Mouse (Mus musculus): Measurements from ENCODE around the gene Ano5. TPM values are rescaled to one million over a fixed set of nuclear protein-coding genes. Genes with fewer than 3 reads are reported as not detected.

The Ano5 gene
- polyA plus RNA-seq (2016; fragmentation: Nextera tagmentation; extraction: Ambion mirVana) = 0.19 and 0.22 TPM in 2 replicates

DNA sequence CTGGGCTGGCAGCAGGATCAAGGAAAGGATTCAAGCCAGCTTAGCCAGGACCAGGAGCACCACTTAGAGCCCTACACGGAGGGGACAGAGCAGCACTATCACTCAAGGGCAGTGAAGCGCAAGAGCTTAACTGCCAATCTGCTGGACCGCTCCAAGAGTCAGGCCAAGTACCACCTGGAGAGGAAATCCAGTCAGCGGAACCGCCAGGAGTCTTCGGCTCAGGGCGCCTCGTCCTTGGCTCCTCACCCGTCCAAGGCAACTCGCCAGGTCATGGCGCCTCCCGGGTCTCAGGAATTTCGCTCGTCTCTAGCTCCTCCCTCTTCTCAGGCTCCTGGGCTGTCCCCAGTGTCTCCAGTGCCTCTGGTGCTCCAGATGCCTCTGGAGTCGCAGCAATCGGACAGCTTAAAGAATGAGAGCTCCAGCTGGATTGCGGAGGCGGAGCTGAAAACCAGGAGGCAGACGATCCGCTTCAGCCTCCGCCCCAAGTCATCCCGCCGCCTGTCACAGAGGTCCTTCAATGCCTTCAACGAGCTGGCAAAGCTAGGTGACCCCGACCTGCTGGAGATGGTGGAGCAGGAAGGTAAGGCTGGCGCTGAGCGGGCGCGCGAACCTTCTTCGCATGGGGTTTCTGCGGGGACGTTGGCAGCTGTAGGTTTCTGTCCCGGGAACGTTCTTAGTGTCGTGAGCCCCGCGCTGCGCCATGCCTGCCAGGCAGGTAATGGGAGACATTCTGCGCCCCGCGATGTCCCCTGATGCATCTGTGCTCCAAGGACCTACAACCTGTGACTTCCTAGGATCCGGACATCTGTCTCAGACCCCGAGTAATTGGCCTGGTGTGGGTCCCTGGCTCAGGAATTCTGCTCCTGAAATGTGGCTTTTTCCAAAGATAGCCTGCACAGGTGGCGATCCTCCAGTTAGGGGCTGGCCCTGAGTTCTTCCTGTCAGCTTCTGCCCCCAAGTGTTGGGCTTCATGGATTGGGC is at the start of gene Ano5:
Gene Ano5 (plus strand): TSS at position 359 of the 981 bp plus-strand sequence.
- H3K4me3 ChIP-seq = peak within 1 kb of the TSS; percentile 61
- 2% methylated on average over 45 of the region's 45 CpGs for WGBS
- H3K4me1 ChIP-seq = peaks cover 12% of the 10 kb centered on the region

DNA sequence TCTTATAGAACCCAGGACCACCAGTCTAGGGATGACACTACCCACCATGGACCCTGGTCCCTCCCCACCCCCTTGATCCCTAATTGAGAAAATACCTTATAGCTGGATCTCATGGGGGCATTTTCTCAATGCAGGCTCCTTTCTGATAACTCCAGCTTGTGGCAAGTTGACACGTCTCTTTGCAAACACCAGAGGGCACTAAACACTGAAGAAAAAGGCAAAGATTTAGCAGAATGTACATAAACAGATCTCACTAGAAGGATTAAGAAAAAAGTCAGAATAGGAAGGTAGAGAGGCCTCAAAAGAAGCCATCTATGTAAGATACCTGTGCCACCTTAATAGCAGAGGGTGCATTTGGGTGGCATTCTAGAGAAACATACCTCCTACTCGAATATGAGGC is 11.4 kb upstream of the Ano5 start:
- Histone ChIP-seq H3K27ac (replicated peaks) (no peak overlapping the region), H3K4me1 (peaks cover 4% of the 10 kb centered on the region; the same call in 1 of the 2 replicates), H3K9me3 (replicated peaks) (no peaks in the 10 kb centered on the region), H3K27me3 (ENCODE audit: low read depth, poor library complexity, severe bottlenecking) (no peaks in the 10 kb centered on the region), H3K36me3 (no peaks in the 10 kb centered on the region), H3K4me3 (no peak overlapping the region)
- no peak for DNase-seq (ENCODE audit: low spot score)
- WGBS = 46% methylated on average over 2 of the region's 2 CpGs

More for the DNA sequence above, at the start of gene Ano5:
- Histone ChIP-seq H3K9me3 (replicated peaks) (no peaks in the 10 kb centered on the region), H3K27me3 (ENCODE audit: low read depth, poor library complexity, severe bottlenecking) (peaks cover 26% of the 10 kb centered on the region), H3K27ac (replicated peaks) (peak within 1 kb of the TSS; percentile 42; the same call in 1 of the 2 replicates), H3K36me3 (no peaks in the 10 kb centered on the region)
- DNase-seq (ENCODE audit: low spot score) = peak; percentile 52

GRCm38 (mm10) chr7:51503940-51504339 is 6.9 kb upstream of the Ano5 start:
- no peak overlapping the region for H3K4me3 ChIP-seq
- no peaks in the 10 kb centered on the region for H3K9me3 ChIP-seq (replicated peaks)
- 52% methylated on average over 2 of the region's 2 CpGs for WGBS
- DNase-seq (ENCODE audit: low spot score) = peak; percentile 17
- no peaks in the 10 kb centered on the region for H3K27me3 ChIP-seq (ENCODE audit: low read depth, poor library complexity, severe bottlenecking)
- H3K36me3 ChIP-seq = no peaks in the 10 kb centered on the region
- H3K4me1 ChIP-seq = peaks cover 4% of the 10 kb centered on the region; the same call in 1 of the 2 replicates
- no peak overlapping the region for H3K27ac ChIP-seq (replicated peaks)

GRCm38 (mm10) chr7:51510147-51510546 is 682 bp upstream of the Ano5 start:
- no peak overlapping the region for H3K4me3 ChIP-seq
- no peaks in the 10 kb centered on the region for H3K36me3 ChIP-seq
- no peak overlapping the region for H3K27ac ChIP-seq (replicated peaks)
- peaks cover 12% of the 10 kb centered on the region for H3K4me1 ChIP-seq
- H3K27me3 ChIP-seq (ENCODE audit: low read depth, poor library complexity, severe bottlenecking) = peaks cover 26% of the 10 kb centered on the region
- 75% methylated on average over 7 of the region's 7 CpGs for WGBS
- H3K9me3 ChIP-seq (replicated peaks) = no peaks in the 10 kb centered on the region
- DNase-seq (ENCODE audit: low spot score) = no peak

DNA sequence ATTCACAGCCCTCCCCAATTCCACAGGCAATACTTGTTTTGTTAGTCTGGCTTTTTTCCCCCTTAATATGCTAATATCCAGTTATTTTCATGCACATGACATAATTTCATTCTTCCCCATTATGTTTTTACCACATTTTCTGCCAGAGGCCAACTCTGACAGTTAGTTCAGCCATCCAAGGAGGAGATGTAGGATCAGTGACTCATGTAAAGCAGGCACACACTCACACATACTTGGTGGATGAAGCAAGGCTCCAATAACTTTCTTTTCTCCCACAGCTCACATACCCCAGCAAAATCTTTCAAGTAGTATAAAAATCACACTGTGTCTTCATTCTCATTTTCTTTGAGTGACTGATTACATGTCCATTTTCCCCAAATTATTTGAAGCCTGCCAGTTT is 28.5 kb downstream of the Ano5 start:
- Histone ChIP-seq H3K27me3 (ENCODE audit: low read depth, poor library complexity, severe bottlenecking) (no peaks in the 10 kb centered on the region), H3K36me3 (no peaks in the 10 kb centered on the region), H3K9me3 (replicated peaks) (no peaks in the 10 kb centered on the region), H3K4me1 (no peaks in the 10 kb centered on the region), H3K27ac (replicated peaks) (no peak overlapping the region), H3K4me3 (no peak overlapping the region)
- no peak for DNase-seq (ENCODE audit: low spot score)

DNA sequence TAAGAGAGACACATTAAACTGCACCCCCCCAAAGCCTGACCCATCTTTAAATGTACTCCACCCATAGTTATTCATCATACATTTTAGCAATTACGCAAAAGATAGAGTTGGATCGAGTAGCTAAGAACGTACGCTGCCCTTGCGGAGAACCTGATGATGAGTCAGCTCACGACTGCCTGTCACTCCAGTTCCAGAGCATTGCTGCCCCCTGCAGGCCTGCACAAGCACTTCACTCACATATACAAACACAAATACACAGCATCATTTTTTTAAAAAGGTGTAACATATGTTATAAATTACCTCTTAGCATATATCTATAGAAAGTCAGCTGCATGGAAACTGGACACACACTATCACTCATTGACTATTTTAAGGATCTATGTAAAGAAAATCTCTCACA is 29.9 kb downstream of the Ano5 start:
- WGBS = 70% methylated on average over 6 of the region's 6 CpGs

GRCm38 (mm10) chr7:51600021-51600420 is 89.2 kb downstream of the Ano5 start:
- Histone ChIP-seq H3K4me1 (no peaks in the 10 kb centered on the region), H3K9me3 (replicated peaks) (0 out of 2 replicates have a peak, but pooled peaks cover 2% of the 10 kb centered on the region), H3K27ac (replicated peaks) (no peak overlapping the region), H3K4me3 (no peak overlapping the region), H3K27me3 (ENCODE audit: low read depth, poor library complexity, severe bottlenecking) (no peaks in the 10 kb centered on the region), H3K36me3 (no peaks in the 10 kb centered on the region)
- WGBS = 86% methylated on average over 4 of the region's 4 CpGs
- DNase-seq (ENCODE audit: low spot score) = no peak

More for the DNA sequence above, 29.9 kb downstream of the Ano5 start:
- Histone ChIP-seq H3K9me3 (replicated peaks) (no peaks in the 10 kb centered on the region), H3K27ac (replicated peaks) (no peak overlapping the region), H3K4me3 (no peak overlapping the region), H3K36me3 (no peaks in the 10 kb centered on the region), H3K4me1 (no peaks in the 10 kb centered on the region), H3K27me3 (ENCODE audit: low read depth, poor library complexity, severe bottlenecking) (no peaks in the 10 kb centered on the region)
- DNase-seq (ENCODE audit: low spot score) = peak; percentile 20

- H3K4me1 ChIP-seq = no peaks in the 10 kb centered on the region
- 94% methylated on average over 12 of the region's 12 CpGs for WGBS
- no peaks in the 10 kb centered on the region for H3K27me3 ChIP-seq (ENCODE audit: low read depth, poor library complexity, severe bottlenecking)
- no peak overlapping the region for H3K27ac ChIP-seq (replicated peaks)
- no peaks in the 10 kb centered on the region for H3K9me3 ChIP-seq (replicated peaks)
- no peak overlapping the region for H3K4me3 ChIP-seq
- no peaks in the 10 kb centered on the region for H3K36me3 ChIP-seq
- no peak for DNase-seq (ENCODE audit: low spot score)
Measured at GRCm38 (mm10) chr7:51603741-51604140, 92.9 kb downstream of the Ano5 start.

- H3K27ac ChIP-seq (replicated peaks) = no peak overlapping the region
- 42% methylated on average over 5 of the region's 5 CpGs for WGBS
- no peaks in the 10 kb centered on the region for H3K9me3 ChIP-seq (replicated peaks)
- no peaks in the 10 kb centered on the region for H3K27me3 ChIP-seq (ENCODE audit: low read depth, poor library complexity, severe bottlenecking)
- no peaks in the 10 kb centered on the region for H3K36me3 ChIP-seq
- H3K4me3 ChIP-seq = no peak overlapping the region
- no peak for DNase-seq (ENCODE audit: low spot score)
- peaks cover 2% of the 10 kb centered on the region; the same call in 1 of the 2 replicates for H3K4me1 ChIP-seq
Measured at GRCm38 (mm10) chr7:51614404-51614803, 103.6 kb downstream of the Ano5 start.

- Histone ChIP-seq H3K27ac (replicated peaks) (no peak overlapping the region), H3K27me3 (ENCODE audit: low read depth, poor library complexity, severe bottlenecking) (peaks cover 31% of the 10 kb centered on the region), H3K36me3 (no peaks in the 10 kb centered on the region), H3K4me3 (no peak overlapping the region), H3K9me3 (replicated peaks) (no peaks in the 10 kb centered on the region), H3K4me1 (peaks cover 8% of the 10 kb centered on the region)
- DNase-seq (ENCODE audit: low spot score) = no peak
Measured at GRCm38 (mm10) chr7:51617941-51618340, 107.1 kb downstream of the Ano5 start.

DNA sequence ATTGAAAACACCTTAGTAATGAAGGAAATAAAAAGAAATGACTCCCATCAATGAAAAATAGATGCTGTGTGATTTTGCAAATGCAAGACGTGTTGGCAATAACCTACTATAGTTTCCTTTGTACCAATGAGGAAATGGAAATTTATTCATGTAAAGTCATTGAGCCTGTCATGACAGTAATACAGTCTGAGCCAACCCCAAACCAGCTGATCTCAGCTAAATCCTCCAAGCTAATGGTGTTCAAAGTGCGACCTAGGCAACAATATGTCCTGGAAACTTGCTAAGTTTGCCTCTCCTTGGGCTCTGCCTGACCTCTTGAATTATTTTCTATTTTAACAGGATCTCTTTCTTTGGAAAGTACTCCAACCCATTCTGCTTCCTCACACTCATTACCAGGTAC is 107.6 kb downstream of the Ano5 start:
- Histone ChIP-seq H3K4me1 (peaks cover 8% of the 10 kb centered on the region), H3K4me3 (no peak overlapping the region), H3K27ac (replicated peaks) (no peak overlapping the region), H3K27me3 (ENCODE audit: low read depth, poor library complexity, severe bottlenecking) (peaks cover 35% of the 10 kb centered on the region), H3K36me3 (no peaks in the 10 kb centered on the region), H3K9me3 (replicated peaks) (no peaks in the 10 kb centered on the region)
- WGBS = 48% methylated on average over 2 of the region's 2 CpGs
- no peak for DNase-seq (ENCODE audit: low spot score)

GRCm38 (mm10) chr7:51619977-51620376 is 109.1 kb downstream of the Ano5 start:
- Histone ChIP-seq H3K27me3 (ENCODE audit: low read depth, poor library complexity, severe bottlenecking) (peaks cover 51% of the 10 kb centered on the region), H3K27ac (replicated peaks) (no peak overlapping the region), H3K4me3 (no peak overlapping the region)

DNA sequence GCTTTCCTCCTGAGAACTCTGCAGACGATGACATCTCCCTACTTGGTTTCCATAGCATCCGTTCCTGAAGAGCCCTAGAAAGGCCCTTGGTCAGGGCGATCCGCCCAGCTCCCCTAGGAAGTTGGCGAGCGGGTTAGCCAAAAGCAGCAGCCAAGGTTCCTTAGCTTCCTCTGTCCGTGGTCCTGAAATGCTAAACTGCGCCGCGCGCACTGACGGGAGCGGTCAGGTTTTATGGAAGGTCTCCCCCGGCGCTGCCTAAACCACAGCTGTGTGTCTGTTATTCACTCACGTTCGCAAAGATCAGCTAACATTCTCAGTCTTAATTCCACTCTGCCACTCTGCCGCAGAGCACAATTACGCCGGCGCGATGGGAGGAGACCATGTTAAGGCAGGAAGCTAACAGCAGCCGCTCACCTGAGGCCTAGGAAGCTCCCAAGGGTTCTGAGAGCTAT is 110.9 kb downstream of the Ano5 start, which contains the start of gene Slc17a6:
Gene Slc17a6 (plus strand): TSS at position 313 of the 452 bp plus-strand sequence.
- WGBS = under 1% methylated on average over 23 of the region's 23 CpGs
- Histone ChIP-seq H3K4me1 (peaks cover 17% of the 10 kb centered on the region), H3K27me3 (ENCODE audit: low read depth, poor library complexity, severe bottlenecking) (peaks cover 69% of the 10 kb centered on the region), H3K4me3 (peak within 1 kb of the TSS; percentile 39), H3K27ac (replicated peaks) (peak within 1 kb of the TSS; percentile 69; the same call in 1 of the 2 replicates), H3K36me3 (no peaks in the 10 kb centered on the region), H3K9me3 (replicated peaks) (no peaks in the 10 kb centered on the region)
- DNase-seq (ENCODE audit: low spot score) = peak; percentile 80

More at GRCm38 (mm10) chr7:51619977-51620376, 109.1 kb downstream of the Ano5 start:
- Histone ChIP-seq H3K36me3 (no peaks in the 10 kb centered on the region), H3K4me1 (peaks cover 9% of the 10 kb centered on the region), H3K9me3 (replicated peaks) (no peaks in the 10 kb centered on the region)
- DNase-seq (ENCODE audit: low spot score) = no peak
- WGBS = 43% methylated on average over 1 of the region's 1 CpGs
